Mouse (Mus musculus) kidney, embryonic 16.5 days (tissue): ENCODE measurements around the gene Arhgef38. TPM values are rescaled to one million over a fixed set of nuclear protein-coding genes. Genes with fewer than 3 reads are reported as not detected.

ENCODE experiments used
- ATAC-seq: fragments of 200-750 bp; cut with Nextera tagmentation; 2 replicates; pipeline ENCODE4 v1.8.0; 2017; ENCODE audit warnings: moderate TSS enrichment; ENCODE audit not compliant: low FRiP score, low TSS enrichment
- H3K27ac ChIP-seq: fragments of 300-500 bp; sonication (generic); 2 replicates; pipeline ENCODE4 v1.5.1; 2014; ENCODE audit warnings: low read length
- H3K27me3 ChIP-seq: fragments of 300-500 bp; sonication (generic); 2 replicates; pipeline ENCODE4 v1.6.1; 2014; ENCODE audit warnings: low read length, control low read depth, mixed read lengths; ENCODE audit not compliant: insufficient read depth
- H3K36me3 ChIP-seq: fragments of 300-500 bp; sonication (generic); 2 replicates; pipeline ENCODE4 v1.6.1; 2014; ENCODE audit warnings: low read length, control low read depth, mixed read lengths; ENCODE audit not compliant: insufficient read depth
- H3K4me1 ChIP-seq: fragments of 300-500 bp; sonication (generic); 2 replicates; pipeline ENCODE4 v1.6.1; 2014; ENCODE audit warnings: low read length, control low read depth, mixed read lengths; ENCODE audit not compliant: insufficient read depth
- H3K4me2 ChIP-seq: fragments of 300-500 bp; sonication (generic); replicated peaks from 2 replicates; pipeline ENCODE4 v1.6.1; 2014; ENCODE audit warnings: low read depth, low read length
- H3K4me3 ChIP-seq: fragments of 300-500 bp; sonication (generic); 2 replicates; pipeline ENCODE4 v1.5.1; 2014; ENCODE audit warnings: mild to moderate bottlenecking, low read length
- H3K9ac ChIP-seq: fragments of 300-500 bp; sonication (generic); replicated peaks from 2 replicates; pipeline ENCODE4 v1.6.1; 2014; ENCODE audit warnings: low read length
- H3K9me3 ChIP-seq: fragments of 300-500 bp; sonication (generic); 2 replicates; pipeline ENCODE4 v1.6.1; 2016; ENCODE audit warnings: low read length, control low read depth
- WGBS: fragments of 180-500 bp; shearing (Covaris S2); extraction: QIAGEN DNeasy Blood & Tissue Kit; methylation state at CpG from one replicate; pipeline ENCODE4 v1.1.7; 2014; 5-methylcytosine and 5-hydroxymethylcytosine counted together
- polyA plus RNA-seq: library from polyadenylated mRNA; unstranded; fragments of >200 nt; fragmentation: Nextera tagmentation; extraction: Ambion mirVana; gene quantifications from 2 replicates; pipeline ENCODE4 v1.2.1, GENCODE M21; 2015

Arhgef38 gene
- polyA plus RNA-seq, 1 experiment from 2014 or later: 6.5 TPM

- H3K36me3 ChIP-seq: no peaks in the 10 kb centered on the region
- no peak overlapping the region for H3K4me3 ChIP-seq
- H3K9ac ChIP-seq: no peak overlapping the region
- no peak overlapping the region for H3K27ac ChIP-seq
- no peaks in the 10 kb centered on the region for H3K9me3 ChIP-seq
- H3K4me1 ChIP-seq: peaks cover 4% of the 10 kb centered on the region; the same call in 1 of the 2 replicates
- H3K4me2 ChIP-seq: no peak overlapping the region
- ATAC-seq: no peak
- 40% methylated on average over 7 of the region's 7 CpGs for WGBS
- H3K27me3 ChIP-seq: no peaks in the 10 kb centered on the region
Observed at GRCm38 (mm10) chr3:133218501-133218900, 16.2 kb downstream of the Arhgef38 start.

- Histone ChIP-seq H3K9me3 (no peaks in the 10 kb centered on the region), H3K4me3 (no peak overlapping the region), H3K4me1 (peaks cover 4% of the 10 kb centered on the region; the same call in 1 of the 2 replicates), H3K27me3 (no peaks in the 10 kb centered on the region), H3K4me2 (no peak overlapping the region), H3K9ac (no peak overlapping the region), H3K27ac (no peak overlapping the region), H3K36me3 (no peaks in the 10 kb centered on the region)
- ATAC-seq: no peak
- WGBS: 90% methylated on average over 5 of the region's 5 CpGs
Observed at GRCm38 (mm10) chr3:133215198-133215819, 19.4 kb downstream of the Arhgef38 start.

- 80% methylated on average over 3 of the region's 3 CpGs for WGBS
- Histone ChIP-seq H3K27ac (no peak overlapping the region), H3K27me3 (no peaks in the 10 kb centered on the region), H3K36me3 (no peaks in the 10 kb centered on the region), H3K4me2 (no peak overlapping the region), H3K4me1 (peaks cover 4% of the 10 kb centered on the region; the same call in 1 of the 2 replicates), H3K9me3 (no peaks in the 10 kb centered on the region), H3K4me3 (no peak overlapping the region), H3K9ac (no peak overlapping the region)
- no peak for ATAC-seq
Observed at GRCm38 (mm10) chr3:133213434-133214114, 21.2 kb downstream of the Arhgef38 start.

- Histone ChIP-seq H3K9ac (no peak overlapping the region), H3K4me1 (peaks cover 4% of the 10 kb centered on the region; the same call in 1 of the 2 replicates), H3K36me3 (no peaks in the 10 kb centered on the region), H3K4me2 (no peak overlapping the region), H3K4me3 (no peak overlapping the region), H3K9me3 (no peaks in the 10 kb centered on the region), H3K27ac (no peak overlapping the region), H3K27me3 (no peaks in the 10 kb centered on the region)
- WGBS: 63% methylated on average over 3 of the region's 3 CpGs
- no peak for ATAC-seq
Observed at GRCm38 (mm10) chr3:133211324-133211723, 23.4 kb downstream of the Arhgef38 start.

GRCm38 (mm10) chr3:133203713-133204112 is 31.0 kb downstream of the Arhgef38 start:
- no peaks in the 10 kb centered on the region for H3K9me3 ChIP-seq
- no peaks in the 10 kb centered on the region for H3K27me3 ChIP-seq
- no peak overlapping the region for H3K4me3 ChIP-seq
- ATAC-seq: no peak
- H3K4me1 ChIP-seq: 0 out of 2 replicates have a peak, but pooled peaks cover 3% of the 10 kb centered on the region
- no peak overlapping the region for H3K9ac ChIP-seq
- no peak overlapping the region for H3K4me2 ChIP-seq
- no peaks in the 10 kb centered on the region for H3K36me3 ChIP-seq
- no peak overlapping the region for H3K27ac ChIP-seq
- WGBS: 59% methylated on average over 2 of the region's 2 CpGs

- Histone ChIP-seq H3K27ac (no peak overlapping the region), H3K4me3 (no peak overlapping the region), H3K9me3 (no peaks in the 10 kb centered on the region), H3K4me2 (no peak overlapping the region), H3K9ac (no peak overlapping the region), H3K27me3 (no peaks in the 10 kb centered on the region), H3K36me3 (no peaks in the 10 kb centered on the region), H3K4me1 (0 out of 2 replicates have a peak, but pooled peaks cover 3% of the 10 kb centered on the region)
- WGBS: 92% methylated on average over 13 of the region's 13 CpGs
- no peak for ATAC-seq
Observed at GRCm38 (mm10) chr3:133202171-133202570, 32.6 kb downstream of the Arhgef38 start.

- 56% methylated on average over 3 of the region's 3 CpGs for WGBS
Observed at GRCm38 (mm10) chr3:133188930-133189329, 45.8 kb downstream of the Arhgef38 start.

GRCm38 (mm10) chr3:133187524-133187923 is 47.2 kb downstream of the Arhgef38 start:
- H3K9me3 ChIP-seq: no peaks in the 10 kb centered on the region
- H3K4me3 ChIP-seq: no peak overlapping the region
- H3K4me2 ChIP-seq: no peak overlapping the region
- H3K36me3 ChIP-seq: no peaks in the 10 kb centered on the region
- whole genome bisulfite sequencing: 91% methylated on average over 3 of the region's 3 CpGs
- no peak for ATAC-seq
- H3K9ac ChIP-seq: no peak overlapping the region
- no peaks in the 10 kb centered on the region for H3K4me1 ChIP-seq
- H3K27me3 ChIP-seq: no peaks in the 10 kb centered on the region
- H3K27ac ChIP-seq: no peak overlapping the region

More at GRCm38 (mm10) chr3:133188930-133189329, 45.8 kb downstream of the Arhgef38 start:
- Histone ChIP-seq H3K36me3 (no peaks in the 10 kb centered on the region), H3K9me3 (no peaks in the 10 kb centered on the region), H3K27me3 (no peaks in the 10 kb centered on the region), H3K9ac (no peak overlapping the region), H3K4me1 (no peaks in the 10 kb centered on the region), H3K27ac (no peak overlapping the region), H3K4me3 (no peak overlapping the region), H3K4me2 (no peak overlapping the region)
- ATAC-seq: no peak

- Histone ChIP-seq H3K4me3 (no peak overlapping the region), H3K4me1 (no peaks in the 10 kb centered on the region), H3K9me3 (no peaks in the 10 kb centered on the region), H3K4me2 (no peak overlapping the region), H3K27me3 (no peaks in the 10 kb centered on the region), H3K9ac (no peak overlapping the region), H3K36me3 (no peaks in the 10 kb centered on the region), H3K27ac (no peak overlapping the region)
- no peak for ATAC-seq
- 64% methylated on average over 12 of the region's 12 CpGs for WGBS
Observed at GRCm38 (mm10) chr3:133176033-133176750, 58.6 kb downstream of the Arhgef38 start.
